Mouse (Mus musculus): ENCODE measurements around the gene Plekhj1. TPM values are rescaled to one million over a fixed set of nuclear protein-coding genes. Genes with fewer than 3 reads are reported as not detected.

The Plekhj1 gene
- total and polyA plus RNA-seq, 2 experiments, result 16.0 to 42.2 TPM

GRCm38 (mm10) chr10:80784871-80785270 lies 13.6 kb downstream of the Plekhj1 start:
- Histone ChIP-seq H3K27me3 (ENCODE audit: control insufficient read depth, insufficient read depth, low read length) (no peaks in the 10 kb centered on the region), H3K4me3 (ENCODE audit: insufficient read depth, low read depth, low read length) (no peak overlapping the region), H3K9ac (ENCODE audit: low read depth, low read length) (no peak overlapping the region), H3K79me2 (ENCODE audit: control insufficient read depth, insufficient read depth, low read length) (no peaks in the 10 kb centered on the region), H3K36me3 (ENCODE audit: control insufficient read depth, insufficient read depth, low read length) (peaks cover 21% of the 10 kb centered on the region; the same call in 1 of the 2 replicates), H3K27ac (replicated peaks; ENCODE audit: insufficient read depth, low read depth, low read length) (no peak overlapping the region), H3K4me1 (ENCODE audit: control insufficient read depth, insufficient read depth, low read length) (no peaks in the 10 kb centered on the region)
- WGBS, result 93% methylated on average over 12 of the region's 12 CpGs
- no peak for DNase-seq (ENCODE audit: extremely low read depth, low read depth, low spot score)
- TF ChIP-seq POLR2A (IDR thresholded peaks at IDR 0.05; ENCODE audit: extremely low read depth, insufficient read depth, low read length) (no peak), CTCF (IDR thresholded peaks at IDR 0.05; ENCODE audit: low read depth, low read length) (no peak)

- peaks cover 21% of the 10 kb centered on the region; the same call in 1 of the 2 replicates for H3K36me3 ChIP-seq (ENCODE audit: control insufficient read depth, insufficient read depth, low read length)
- no peak overlapping the region for H3K9ac ChIP-seq (ENCODE audit: low read depth, low read length)
- no peaks in the 10 kb centered on the region for H3K4me1 ChIP-seq (ENCODE audit: control insufficient read depth, insufficient read depth, low read length)
- WGBS, result 100% methylated on average over 2 of the region's 2 CpGs
- H3K27me3 ChIP-seq (ENCODE audit: control insufficient read depth, insufficient read depth, low read length), result no peaks in the 10 kb centered on the region
- TF ChIP-seq POLR2A (IDR thresholded peaks at IDR 0.05; ENCODE audit: extremely low read depth, insufficient read depth, low read length) (no peak), CTCF (IDR thresholded peaks at IDR 0.05; ENCODE audit: low read depth, low read length) (no peak)
- H3K79me2 ChIP-seq (ENCODE audit: control insufficient read depth, insufficient read depth, low read length), result no peaks in the 10 kb centered on the region
- H3K27ac ChIP-seq (replicated peaks; ENCODE audit: insufficient read depth, low read depth, low read length), result no peak overlapping the region
- H3K4me3 ChIP-seq (ENCODE audit: insufficient read depth, low read depth, low read length), result no peak overlapping the region
- DNase-seq (ENCODE audit: extremely low read depth, low read depth, low spot score), result no peak
Observed at GRCm38 (mm10) chr10:80784302-80784701, 14.1 kb downstream of the Plekhj1 start.

- H3K36me3 ChIP-seq (ENCODE audit: control insufficient read depth, insufficient read depth, low read length), result peaks cover 27% of the 10 kb centered on the region; the same call in 1 of the 2 replicates
- no peak overlapping the region for H3K9ac ChIP-seq (ENCODE audit: low read depth, low read length)
- H3K79me2 ChIP-seq (ENCODE audit: control insufficient read depth, insufficient read depth, low read length), result no peaks in the 10 kb centered on the region; the same call in 1 of the 2 replicates
- no peak for DNase-seq (ENCODE audit: extremely low read depth, low read depth, low spot score)
- H3K27ac ChIP-seq (replicated peaks; ENCODE audit: insufficient read depth, low read depth, low read length), result no peak overlapping the region
- TF ChIP-seq CTCF (IDR thresholded peaks at IDR 0.05; ENCODE audit: low read depth, low read length) (no peak), POLR2A (IDR thresholded peaks at IDR 0.05; ENCODE audit: extremely low read depth, insufficient read depth, low read length) (no peak)
- H3K27me3 ChIP-seq (ENCODE audit: control insufficient read depth, insufficient read depth, low read length), result no peaks in the 10 kb centered on the region
- H3K4me1 ChIP-seq (ENCODE audit: control insufficient read depth, insufficient read depth, low read length), result no peaks in the 10 kb centered on the region
- H3K4me3 ChIP-seq (ENCODE audit: insufficient read depth, low read depth, low read length), result no peak overlapping the region
Observed at GRCm38 (mm10) chr10:80779565-80779964, 18.9 kb downstream of the Plekhj1 start.

- H3K36me3 ChIP-seq (ENCODE audit: control insufficient read depth, insufficient read depth, low read length), result peaks cover 22% of the 10 kb centered on the region; the same call in 1 of the 2 replicates
Observed at GRCm38 (mm10) chr10:80777123-80777522, 21.3 kb downstream of the Plekhj1 start.

GRCm38 (mm10) chr10:80776358-80776869 lies 22.0 kb downstream of the Plekhj1 start:
- no peaks in the 10 kb centered on the region for H3K27me3 ChIP-seq (ENCODE audit: control insufficient read depth, insufficient read depth, low read length)
- TF ChIP-seq POLR2A (IDR thresholded peaks at IDR 0.05; ENCODE audit: extremely low read depth, insufficient read depth, low read length), result no peak
- no peak for TF ChIP-seq CTCF (IDR thresholded peaks at IDR 0.05; ENCODE audit: low read depth, low read length)
- no peak overlapping the region for H3K4me3 ChIP-seq (ENCODE audit: insufficient read depth, low read depth, low read length)
- no peak for DNase-seq (ENCODE audit: extremely low read depth, low read depth, low spot score)
- H3K79me2 ChIP-seq (ENCODE audit: control insufficient read depth, insufficient read depth, low read length), result no peaks in the 10 kb centered on the region; the same call in 1 of the 2 replicates
- peaks cover 11% of the 10 kb centered on the region for H3K4me1 ChIP-seq (ENCODE audit: control insufficient read depth, insufficient read depth, low read length)
- WGBS, result 93% methylated on average over 6 of the region's 6 CpGs
- no peak overlapping the region for H3K9ac ChIP-seq (ENCODE audit: low read depth, low read length)
- H3K36me3 ChIP-seq (ENCODE audit: control insufficient read depth, insufficient read depth, low read length), result peaks cover 23% of the 10 kb centered on the region; the same call in 1 of the 2 replicates
- H3K27ac ChIP-seq (replicated peaks; ENCODE audit: insufficient read depth, low read depth, low read length), result no peak overlapping the region

More at GRCm38 (mm10) chr10:80777123-80777522, 21.3 kb downstream of the Plekhj1 start:
- no peaks in the 10 kb centered on the region for H3K27me3 ChIP-seq (ENCODE audit: control insufficient read depth, insufficient read depth, low read length)
- H3K27ac ChIP-seq (replicated peaks; ENCODE audit: insufficient read depth, low read depth, low read length), result no peak overlapping the region
- no peaks in the 10 kb centered on the region; the same call in 1 of the 2 replicates for H3K79me2 ChIP-seq (ENCODE audit: control insufficient read depth, insufficient read depth, low read length)
- TF ChIP-seq CTCF (IDR thresholded peaks at IDR 0.05; ENCODE audit: low read depth, low read length) (no peak), POLR2A (IDR thresholded peaks at IDR 0.05; ENCODE audit: extremely low read depth, insufficient read depth, low read length) (no peak)
- H3K4me1 ChIP-seq (ENCODE audit: control insufficient read depth, insufficient read depth, low read length), result peaks cover 11% of the 10 kb centered on the region
- no peak for DNase-seq (ENCODE audit: extremely low read depth, low read depth, low spot score)
- no peak overlapping the region for H3K4me3 ChIP-seq (ENCODE audit: insufficient read depth, low read depth, low read length)
- 90% methylated on average over 5 of the region's 5 CpGs for WGBS
- no peak overlapping the region for H3K9ac ChIP-seq (ENCODE audit: low read depth, low read length)

GRCm38 (mm10) chr10:80775731-80776130 lies 22.7 kb downstream of the Plekhj1 start:
- Histone ChIP-seq H3K79me2 (ENCODE audit: control insufficient read depth, insufficient read depth, low read length) (no peaks in the 10 kb centered on the region; the same call in 1 of the 2 replicates), H3K27me3 (ENCODE audit: control insufficient read depth, insufficient read depth, low read length) (no peaks in the 10 kb centered on the region), H3K9ac (ENCODE audit: low read depth, low read length) (no peak overlapping the region), H3K36me3 (ENCODE audit: control insufficient read depth, insufficient read depth, low read length) (peaks cover 27% of the 10 kb centered on the region; the same call in 1 of the 2 replicates), H3K4me3 (ENCODE audit: insufficient read depth, low read depth, low read length) (no peak overlapping the region), H3K4me1 (ENCODE audit: control insufficient read depth, insufficient read depth, low read length) (peaks cover 11% of the 10 kb centered on the region), H3K27ac (replicated peaks; ENCODE audit: insufficient read depth, low read depth, low read length) (no peak overlapping the region)
- TF ChIP-seq POLR2A (IDR thresholded peaks at IDR 0.05; ENCODE audit: extremely low read depth, insufficient read depth, low read length), result no peak
- no peak for TF ChIP-seq CTCF (IDR thresholded peaks at IDR 0.05; ENCODE audit: low read depth, low read length)
- DNase-seq (ENCODE audit: extremely low read depth, low read depth, low spot score), result no peak
- 95% methylated on average over 4 of the region's 4 CpGs for WGBS
